Mouse (Mus musculus): Measurements from ENCODE around the gene Nrbp1. TPM values are rescaled to one million over a fixed set of nuclear protein-coding genes. Genes with fewer than 3 reads are reported as not detected.

Gene Nrbp1
- polyA plus RNA-seq, 1 experiment from 2014 or later: 160 TPM

GRCm38 (mm10) chr5:31273018-31273417, 32.4 kb downstream of the Nrbp1 start:
- Histone ChIP-seq H3K27ac (ENCODE audit: low read depth, low read length) (no peak overlapping the region), H3K4me1 (ENCODE audit: control insufficient read depth, insufficient read depth, low read length) (no peaks in the 10 kb centered on the region), H3K4me3 (ENCODE audit: low read depth, low read length) (no peak overlapping the region), H3K9me3 (replicated peaks; ENCODE audit: control insufficient read depth, low read length) (no peaks in the 10 kb centered on the region), H3K27me3 (replicated peaks; ENCODE audit: control insufficient read depth, insufficient read depth, low read length) (no peaks in the 10 kb centered on the region), H3K36me3 (ENCODE audit: control insufficient read depth, insufficient read depth, low read length) (peaks cover 80% of the 10 kb centered on the region), H3K4me2 (ENCODE audit: low read length) (no peak overlapping the region), H3K9ac (ENCODE audit: low read length) (no peak overlapping the region)
- WGBS: 89% methylated on average over 6 of the region's 6 CpGs
- ATAC-seq (no peak), DNase-seq (ENCODE audit: low spot score) (no peak)

DNA sequence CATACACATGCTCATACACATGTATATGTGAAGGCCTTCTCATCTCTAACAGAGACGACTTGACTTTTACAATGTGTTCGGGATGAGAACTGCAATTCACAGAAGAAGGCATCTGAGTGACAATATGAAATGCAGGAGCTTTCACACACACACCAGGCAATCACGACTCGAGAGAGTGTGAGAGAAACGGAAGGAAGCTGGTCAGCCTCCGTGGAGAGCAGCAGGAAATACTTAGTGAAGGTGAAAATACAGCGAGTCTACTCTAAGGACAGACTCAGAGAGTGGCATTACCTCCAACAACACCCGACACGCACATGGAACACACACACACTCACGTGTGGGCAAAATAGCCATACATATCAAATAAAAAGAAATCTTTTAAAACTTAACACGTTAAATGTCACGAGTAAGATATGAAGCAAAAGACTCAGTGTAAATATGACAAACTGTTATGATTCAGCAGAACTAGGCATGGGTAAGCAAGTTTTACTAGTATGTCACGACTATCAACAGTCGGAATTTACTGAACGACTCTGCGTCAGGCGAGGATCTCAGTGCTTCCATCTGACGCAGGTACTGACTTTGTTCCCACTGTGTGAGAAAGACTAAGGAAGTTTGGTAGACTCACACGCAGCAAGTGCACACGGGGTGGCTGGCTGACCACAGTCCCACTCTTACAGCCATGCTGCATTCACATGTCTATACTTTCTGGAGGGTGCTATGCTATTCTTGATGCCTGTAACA, 38.8 kb downstream of the Nrbp1 start:
- DNase-seq (ENCODE audit: low spot score) (no peak), ATAC-seq (no peak)
- WGBS: 88% methylated on average over 20 of the region's 20 CpGs
- H3K9ac ChIP-seq (ENCODE audit: low read length): no peak overlapping the region
- no peaks in the 10 kb centered on the region for H3K4me1 ChIP-seq (ENCODE audit: control insufficient read depth, insufficient read depth, low read length)
- no peak overlapping the region for H3K27ac ChIP-seq (ENCODE audit: low read depth, low read length)
- peaks cover 84% of the 10 kb centered on the region for H3K36me3 ChIP-seq (ENCODE audit: control insufficient read depth, insufficient read depth, low read length)
- no peak overlapping the region for H3K4me2 ChIP-seq (ENCODE audit: low read length)
- H3K27me3 ChIP-seq (replicated peaks; ENCODE audit: control insufficient read depth, insufficient read depth, low read length): no peaks in the 10 kb centered on the region
- no peak overlapping the region for H3K4me3 ChIP-seq (ENCODE audit: low read depth, low read length)
- H3K9me3 ChIP-seq (replicated peaks; ENCODE audit: control insufficient read depth, low read length): no peaks in the 10 kb centered on the region

GRCm38 (mm10) chr5:31288225-31288624, 47.6 kb downstream of the Nrbp1 start:
- 85% methylated on average over 4 of the region's 4 CpGs for WGBS
- H3K4me1 ChIP-seq (ENCODE audit: control insufficient read depth, insufficient read depth, low read length): peaks cover 6% of the 10 kb centered on the region
- no peaks in the 10 kb centered on the region for H3K27me3 ChIP-seq (replicated peaks; ENCODE audit: control insufficient read depth, insufficient read depth, low read length)
- no peak overlapping the region for H3K4me3 ChIP-seq (ENCODE audit: low read depth, low read length)
- H3K9me3 ChIP-seq (replicated peaks; ENCODE audit: control insufficient read depth, low read length): no peaks in the 10 kb centered on the region
- no peak overlapping the region for H3K9ac ChIP-seq (ENCODE audit: low read length)
- no peak for DNase-seq (ENCODE audit: low spot score)
- no peak overlapping the region for H3K27ac ChIP-seq (ENCODE audit: low read depth, low read length)
- ATAC-seq: no peak
- H3K4me2 ChIP-seq (ENCODE audit: low read length): no peak overlapping the region
- H3K36me3 ChIP-seq (ENCODE audit: control insufficient read depth, insufficient read depth, low read length): peaks cover 51% of the 10 kb centered on the region

DNA sequence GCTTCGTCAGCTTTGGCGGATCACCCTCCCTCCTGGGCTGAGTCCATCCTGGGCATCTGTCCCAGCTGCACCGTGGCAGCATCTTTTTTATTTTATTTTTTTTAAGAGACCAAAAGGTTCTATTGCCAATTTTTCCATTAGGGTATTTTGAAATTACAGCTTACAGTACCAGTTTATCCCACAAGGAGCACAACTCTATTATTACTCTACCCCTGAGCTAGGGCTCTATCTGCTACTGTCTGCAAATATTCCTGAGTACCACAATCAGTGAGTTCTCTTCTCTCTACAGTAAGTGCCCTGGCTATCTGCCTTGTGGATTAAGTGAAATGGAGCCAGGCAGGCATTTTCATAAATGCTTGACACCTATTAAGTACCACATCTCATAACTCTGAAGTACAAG, 48.0 kb downstream of the Nrbp1 start:
- DNase-seq (ENCODE audit: low spot score): no peak
- H3K9me3 ChIP-seq (replicated peaks; ENCODE audit: control insufficient read depth, low read length): no peaks in the 10 kb centered on the region
- no peak overlapping the region for H3K9ac ChIP-seq (ENCODE audit: low read length)
- no peaks in the 10 kb centered on the region for H3K27me3 ChIP-seq (replicated peaks; ENCODE audit: control insufficient read depth, insufficient read depth, low read length)
- H3K27ac ChIP-seq (ENCODE audit: low read depth, low read length): no peak overlapping the region
- H3K4me1 ChIP-seq (ENCODE audit: control insufficient read depth, insufficient read depth, low read length): peaks cover 6% of the 10 kb centered on the region
- no peak overlapping the region for H3K4me2 ChIP-seq (ENCODE audit: low read length)
- peaks cover 50% of the 10 kb centered on the region for H3K36me3 ChIP-seq (ENCODE audit: control insufficient read depth, insufficient read depth, low read length)
- ATAC-seq: no peak
- H3K4me3 ChIP-seq (ENCODE audit: low read depth, low read length): no peak overlapping the region
- WGBS: 78% methylated on average over 3 of the region's 3 CpGs

DNA sequence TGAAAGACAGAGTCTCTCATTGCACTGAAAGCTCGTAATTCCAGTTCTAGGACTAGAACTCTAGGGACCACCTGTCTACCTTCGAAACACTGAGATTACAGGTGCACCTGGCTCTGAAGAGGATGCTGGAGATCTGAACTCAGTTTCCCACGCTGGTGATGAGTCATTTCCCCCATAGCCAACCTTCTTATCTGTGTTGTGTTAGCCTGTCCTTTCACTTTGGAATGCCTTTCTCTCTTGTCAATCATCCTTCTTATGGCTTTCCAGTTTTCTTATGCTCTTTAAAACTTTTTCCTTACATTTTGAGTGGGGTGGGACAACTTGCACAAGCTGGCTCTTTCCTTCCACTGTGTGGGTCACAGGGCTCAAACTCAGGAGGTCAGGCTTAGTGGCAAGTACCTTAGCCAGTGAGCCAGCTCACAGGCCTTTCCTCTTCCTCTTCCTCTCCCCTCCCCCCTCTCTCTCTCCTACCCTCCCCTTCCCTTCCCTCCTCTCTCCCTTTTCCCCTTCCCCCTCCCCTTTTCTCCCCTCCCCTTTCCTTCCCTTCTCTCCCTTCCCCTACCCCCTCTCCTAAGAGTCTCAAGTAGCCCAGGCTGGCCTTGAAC, 49.1 kb downstream of the Nrbp1 start:
- ATAC-seq (no peak), DNase-seq (ENCODE audit: low spot score) (no peak)
- Histone ChIP-seq H3K27me3 (replicated peaks; ENCODE audit: control insufficient read depth, insufficient read depth, low read length) (no peaks in the 10 kb centered on the region), H3K9me3 (replicated peaks; ENCODE audit: control insufficient read depth, low read length) (no peaks in the 10 kb centered on the region), H3K27ac (ENCODE audit: low read depth, low read length) (no peak overlapping the region), H3K9ac (ENCODE audit: low read length) (no peak overlapping the region), H3K4me1 (ENCODE audit: control insufficient read depth, insufficient read depth, low read length) (peaks cover 11% of the 10 kb centered on the region), H3K4me2 (ENCODE audit: low read length) (peak overlapping the region; percentile 78), H3K36me3 (ENCODE audit: control insufficient read depth, insufficient read depth, low read length) (peaks cover 44% of the 10 kb centered on the region), H3K4me3 (ENCODE audit: low read depth, low read length) (no peak overlapping the region)
- WGBS: 82% methylated on average over 3 of the region's 3 CpGs

DNA sequence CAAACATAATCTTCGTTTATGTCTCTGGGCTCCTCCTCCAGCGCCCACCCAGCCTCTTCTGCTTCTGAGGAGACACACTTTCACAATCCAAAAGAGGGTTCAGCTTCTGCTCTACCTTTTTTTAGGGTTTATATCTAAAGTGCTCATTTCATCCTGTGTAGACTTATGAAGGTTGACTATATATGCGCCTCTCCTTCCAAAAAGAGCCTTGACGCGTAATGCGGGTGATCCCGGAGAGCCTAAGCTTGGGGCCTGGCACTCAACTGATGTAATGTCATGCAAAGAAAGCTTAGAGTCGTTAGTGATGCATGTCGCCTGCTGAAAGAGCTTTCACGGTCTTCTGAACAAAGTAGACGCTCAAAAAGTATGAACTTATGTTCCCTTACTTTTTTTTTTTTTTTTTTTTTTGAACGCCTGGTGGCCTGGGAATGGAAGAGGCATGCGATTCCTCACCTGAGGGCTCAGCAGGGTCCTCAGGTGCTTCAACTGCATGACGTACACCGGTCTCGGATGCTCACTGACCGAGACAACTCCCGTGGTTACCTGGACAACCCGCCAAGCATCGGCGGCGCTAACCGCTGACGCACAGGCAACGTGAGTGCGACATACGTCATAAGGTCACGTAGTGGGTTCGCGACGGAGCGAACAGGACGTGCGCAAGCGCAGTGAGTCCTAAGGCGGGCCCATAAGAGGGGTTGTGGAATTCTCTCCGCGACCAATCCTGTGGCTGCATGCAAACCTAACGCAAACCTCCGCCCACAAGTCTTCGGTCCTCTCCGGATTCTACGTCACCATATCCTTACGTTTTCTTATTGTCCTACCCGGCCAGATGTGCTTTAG, 50.1 kb downstream of the Nrbp1 start, which contains the start of gene Ift172:
Gene Ift172, minus strand, starts transcription at position 596 of the 840 bp plus-strand sequence.
- no peaks in the 10 kb centered on the region for H3K27me3 ChIP-seq (replicated peaks; ENCODE audit: control insufficient read depth, insufficient read depth, low read length)
- H3K9ac ChIP-seq (ENCODE audit: low read length): peak within 1 kb of the TSS; percentile 62
- H3K36me3 ChIP-seq (ENCODE audit: control insufficient read depth, insufficient read depth, low read length): peaks cover 33% of the 10 kb centered on the region
- WGBS: 2% methylated on average over 45 of the region's 45 CpGs
- peaks cover 13% of the 10 kb centered on the region for H3K4me1 ChIP-seq (ENCODE audit: control insufficient read depth, insufficient read depth, low read length)
- H3K4me2 ChIP-seq (ENCODE audit: low read length): peak within 1 kb of the TSS; percentile 78
- peak; percentile 99 for DNase-seq (ENCODE audit: low spot score)
- H3K4me3 ChIP-seq (ENCODE audit: low read depth, low read length): peak within 1 kb of the TSS; percentile 48
- H3K9me3 ChIP-seq (replicated peaks; ENCODE audit: control insufficient read depth, low read length): no peaks in the 10 kb centered on the region
- peak within 1 kb of the TSS; percentile 65; the same call in 1 of the 2 replicates for H3K27ac ChIP-seq (ENCODE audit: low read depth, low read length)
- ATAC-seq: peak; percentile 91

GRCm38 (mm10) chr5:31291361-31291688, 50.7 kb downstream of the Nrbp1 start:
- Histone ChIP-seq H3K4me1 (ENCODE audit: control insufficient read depth, insufficient read depth, low read length) (peaks cover 13% of the 10 kb centered on the region), H3K4me2 (ENCODE audit: low read length) (peak overlapping the region; percentile 78), H3K27ac (ENCODE audit: low read depth, low read length) (peak overlapping the region; percentile 65; the same call in 1 of the 2 replicates), H3K36me3 (ENCODE audit: control insufficient read depth, insufficient read depth, low read length) (peaks cover 28% of the 10 kb centered on the region), H3K4me3 (ENCODE audit: low read depth, low read length) (peak overlapping the region; percentile 48), H3K9me3 (replicated peaks; ENCODE audit: control insufficient read depth, low read length) (no peaks in the 10 kb centered on the region), H3K9ac (ENCODE audit: low read length) (peak overlapping the region; percentile 62), H3K27me3 (replicated peaks; ENCODE audit: control insufficient read depth, insufficient read depth, low read length) (no peaks in the 10 kb centered on the region)
- ATAC-seq (no peak), DNase-seq (ENCODE audit: low spot score) (no peak)
- WGBS: 6% methylated on average over 9 of the region's 9 CpGs

DNA sequence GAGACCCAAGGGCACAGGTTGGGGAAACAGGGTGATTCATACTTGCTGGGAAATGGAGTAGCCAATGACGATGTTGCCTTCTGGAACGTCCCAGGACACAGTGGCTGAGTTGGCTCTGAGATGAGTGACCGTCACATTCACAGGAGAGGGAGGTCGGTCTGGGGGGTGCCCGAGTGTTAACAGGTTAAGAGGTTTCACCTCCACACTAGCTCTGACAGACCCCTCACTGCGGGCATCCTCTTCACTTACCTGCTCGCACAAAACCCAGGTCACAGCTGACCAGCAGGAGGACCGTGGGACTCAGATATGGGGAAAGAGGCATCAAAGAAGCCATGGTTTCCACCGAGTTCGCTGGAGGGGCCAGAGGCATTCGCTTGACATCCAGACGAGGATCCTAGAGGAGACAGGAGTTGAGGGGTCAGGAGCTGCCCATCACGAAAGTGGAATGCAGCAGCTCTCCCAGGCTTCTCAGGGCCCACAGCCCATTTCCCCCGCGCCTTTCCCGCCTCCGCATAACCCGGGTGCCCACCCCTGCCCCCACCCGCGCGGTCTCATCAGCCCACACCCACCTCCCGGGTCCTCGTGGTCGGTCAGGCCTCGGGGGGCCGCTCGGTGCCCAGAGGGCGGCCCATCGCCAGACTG, 54.4 kb downstream of the Nrbp1 start:
- peaks cover 17% of the 10 kb centered on the region for H3K36me3 ChIP-seq (ENCODE audit: control insufficient read depth, insufficient read depth, low read length)
- peak overlapping the region; percentile 55 for H3K27ac ChIP-seq (ENCODE audit: low read depth, low read length)
- H3K4me1 ChIP-seq (ENCODE audit: control insufficient read depth, insufficient read depth, low read length): peaks cover 13% of the 10 kb centered on the region
- WGBS: 4% methylated on average over 27 of the region's 29 CpGs
- peak; percentile 37 for ATAC-seq
- H3K9me3 ChIP-seq (replicated peaks; ENCODE audit: control insufficient read depth, low read length): no peaks in the 10 kb centered on the region
- peak overlapping the region; percentile 72 for H3K4me2 ChIP-seq (ENCODE audit: low read length)
- no peaks in the 10 kb centered on the region for H3K27me3 ChIP-seq (replicated peaks; ENCODE audit: control insufficient read depth, insufficient read depth, low read length)
- peak overlapping the region; percentile 98 for H3K9ac ChIP-seq (ENCODE audit: low read length)
- DNase-seq (ENCODE audit: low spot score): no peak
- peak overlapping the region; percentile 88 for H3K4me3 ChIP-seq (ENCODE audit: low read depth, low read length)
